Mouse (Mus musculus) right cerebral cortex, postnatal 14 days (tissue): Measurements from ENCODE around the gene Smyd5.
"Not testable (repeated sequence)": the region's sequence is repeated elsewhere in the genome, so short reads cannot be mapped to it uniquely, and the experiment has no call there.

ENCODE experiments used
- DNase-seq: peaks from one replicate; pipeline ENCODE4 v3.0.0; 2022

Smyd5 gene

DNA sequence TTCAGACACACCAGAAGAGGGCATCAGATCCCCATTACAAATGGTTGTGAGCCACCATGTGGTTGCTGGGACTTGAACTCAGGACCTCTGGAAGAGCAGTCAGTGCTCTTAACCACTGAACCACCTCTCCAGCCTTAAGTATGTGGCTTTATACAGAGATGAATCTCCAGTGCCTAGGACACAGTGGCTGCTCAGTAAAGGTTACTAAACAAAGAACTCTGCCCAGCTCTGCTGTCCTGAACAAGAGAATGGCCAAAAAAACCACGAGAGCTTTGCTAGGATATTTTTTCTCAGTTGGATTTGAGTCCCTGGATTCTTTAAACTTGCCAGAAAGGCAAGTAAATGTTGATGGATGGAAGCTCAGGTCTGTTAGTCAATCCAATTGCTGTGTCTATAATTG lies 18.4 kb downstream of the Smyd5 start:
- not testable (repeated sequence) for DNase-seq

DNA sequence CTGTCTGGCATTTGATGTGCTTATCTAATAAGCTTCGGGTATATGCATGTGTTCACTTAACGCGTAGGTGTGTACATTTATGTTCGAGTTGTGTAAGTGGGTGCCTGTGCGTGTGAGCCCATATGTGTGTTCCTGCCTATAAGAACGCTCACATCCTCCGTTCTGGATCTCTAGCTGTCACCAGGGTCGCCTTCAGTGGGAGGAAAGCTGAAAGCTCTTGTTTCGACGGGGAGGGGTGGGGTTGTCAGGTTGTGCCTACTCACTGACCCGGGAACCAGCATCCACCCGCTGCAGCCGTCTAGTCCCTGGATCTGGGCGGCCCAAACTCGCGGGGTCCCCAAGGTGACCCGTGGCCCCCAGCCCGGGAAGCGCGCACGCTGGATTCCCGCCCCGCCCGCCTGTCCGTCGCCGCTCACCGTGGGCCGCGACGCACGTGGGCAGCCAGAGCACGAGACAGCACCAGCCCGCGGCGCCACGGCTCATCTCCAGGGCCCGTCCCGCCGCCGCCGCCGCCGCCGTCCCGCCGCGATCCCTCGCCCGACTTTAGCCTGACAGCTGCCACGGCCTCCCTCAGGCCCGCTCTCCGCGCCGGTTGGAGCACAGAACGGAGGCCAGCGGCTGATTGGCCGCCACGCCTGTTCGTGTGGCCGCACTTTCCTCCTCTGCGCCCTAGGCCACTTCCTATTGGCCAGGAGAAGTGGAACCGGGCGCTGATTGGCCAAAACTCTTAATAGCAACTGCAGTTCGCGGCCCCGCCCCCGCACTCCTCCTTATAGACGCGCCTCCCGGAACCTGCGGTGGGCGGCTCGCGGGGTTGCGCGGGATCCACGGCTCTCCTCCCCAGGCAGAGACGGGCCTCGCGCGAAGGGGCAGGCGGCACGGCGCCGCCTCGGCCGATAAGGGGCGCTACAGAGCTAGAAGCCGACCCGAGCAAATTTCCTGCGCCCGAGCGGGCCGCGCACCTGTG lies 19.2 kb downstream of the Smyd5 start, which contains the start of gene Cct7:
Gene Cct7 (plus strand): TSS at position 818 of the 967 bp plus-strand sequence.
- peak; percentile 100 for DNase-seq

DNA sequence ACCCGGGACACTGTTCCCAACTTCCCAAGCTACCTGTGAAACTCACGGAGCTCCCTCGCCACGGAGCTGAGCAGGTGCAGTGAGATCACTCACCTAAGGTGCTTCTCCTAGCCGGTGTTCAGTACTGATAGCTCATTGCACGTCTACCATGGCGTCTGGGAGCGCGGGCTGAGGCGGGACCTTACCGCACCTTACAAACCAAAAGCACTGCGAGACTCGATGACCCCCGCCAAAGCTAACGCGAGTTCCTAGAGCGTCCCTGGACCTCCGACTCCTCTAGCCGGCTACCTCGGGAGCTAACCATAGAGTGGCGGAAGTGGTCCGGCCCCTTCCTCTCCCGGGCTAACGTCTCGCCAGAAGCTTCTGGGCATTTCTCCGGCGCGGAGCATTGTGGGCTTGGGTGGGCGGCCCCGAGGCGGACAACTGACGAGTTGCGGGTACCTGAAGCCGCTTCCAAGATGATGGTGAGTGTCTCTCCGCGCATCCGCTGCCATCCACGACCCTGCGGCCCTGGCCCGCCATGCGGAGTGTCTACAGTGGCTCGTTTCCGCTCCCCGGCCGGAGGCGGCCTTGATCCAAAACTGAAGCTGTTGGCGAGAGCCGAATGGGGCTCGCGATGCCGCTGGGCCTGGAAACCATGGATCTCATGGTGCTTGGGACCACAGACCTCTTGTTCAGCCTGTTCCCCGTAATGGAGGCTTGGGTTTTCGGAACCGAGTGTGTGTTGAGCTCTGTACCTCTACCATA lies 20.0 kb downstream of the Smyd5 start, which contains the start of gene Pradc1:
Gene Pradc1 (minus strand): TSS at position 307 of the 747 bp plus-strand sequence.
- peak; percentile 98 for DNase-seq

DNA sequence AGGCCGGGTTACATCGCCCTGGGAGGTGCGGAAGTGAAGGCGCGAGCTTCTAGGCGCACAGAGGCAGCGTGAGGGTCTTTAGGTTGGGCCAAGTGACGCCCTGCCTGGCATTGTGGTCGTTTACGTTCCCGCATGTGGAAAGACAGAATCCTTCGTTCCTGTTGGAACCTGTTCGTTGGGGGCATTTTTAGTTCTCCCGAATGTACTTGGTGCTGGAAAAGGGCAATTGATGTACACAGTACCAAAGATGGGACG lies 20.5 kb downstream of the Smyd5 start:
- no peak for DNase-seq

DNA sequence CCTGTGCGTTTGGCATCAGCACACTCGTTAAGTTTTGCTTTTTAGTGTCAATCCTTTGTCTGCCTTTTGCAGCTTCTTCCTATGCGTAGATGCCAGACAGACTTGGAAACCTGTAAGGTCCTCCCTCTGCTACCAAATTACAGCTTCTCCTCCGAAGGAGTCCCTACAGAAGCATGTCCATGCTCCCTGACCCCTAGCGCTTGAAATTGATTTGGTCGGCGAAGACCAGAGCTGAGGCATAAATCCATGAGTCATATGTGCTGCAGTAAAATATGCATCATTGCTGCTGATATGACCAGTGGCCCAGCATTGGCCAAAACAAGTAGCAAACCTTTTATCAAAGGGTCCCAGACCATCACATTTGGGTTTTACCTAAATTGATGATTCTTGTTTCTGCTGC lies 21.0 kb downstream of the Smyd5 start:
- DNase-seq, result no peak

DNA sequence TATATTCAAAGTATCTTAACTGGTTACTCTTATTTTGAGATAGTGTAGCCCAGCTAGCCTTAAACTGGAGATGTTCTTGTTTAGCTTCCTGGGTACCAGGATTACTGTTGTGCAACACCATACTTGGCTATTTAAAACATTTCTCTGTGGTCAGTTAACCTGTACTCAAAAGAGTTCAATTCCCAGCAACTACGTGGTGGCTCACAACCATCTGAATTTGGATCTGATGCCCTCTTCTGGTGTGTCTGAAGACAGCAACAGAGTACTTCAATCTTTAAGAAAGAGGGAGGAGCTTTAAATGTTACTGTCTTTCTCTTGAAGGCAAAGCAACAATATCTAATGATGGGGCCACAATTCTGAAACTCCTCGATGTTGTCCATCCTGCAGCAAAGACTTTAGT lies 27.8 kb downstream of the Smyd5 start:
- DNase-seq, result no peak

DNA sequence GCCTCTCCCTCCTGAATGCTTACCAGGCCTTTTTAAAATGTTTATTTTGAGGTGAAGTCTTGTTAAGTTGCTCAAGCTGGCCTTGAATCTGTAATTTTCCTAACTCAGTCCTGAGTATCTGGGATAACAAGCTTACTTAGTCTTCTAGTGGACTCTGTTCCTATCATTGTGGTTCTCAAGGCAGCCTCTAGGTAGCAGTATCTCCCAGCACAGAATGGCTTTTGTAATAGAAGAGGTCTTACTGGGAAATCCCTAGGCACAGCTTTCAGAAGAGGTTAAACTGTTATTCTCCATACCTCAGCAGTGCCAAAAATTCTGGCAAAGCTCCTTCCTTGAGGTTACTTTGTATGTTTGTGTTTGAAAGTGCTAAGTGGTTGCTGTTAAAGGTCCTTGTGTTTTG lies 33.6 kb downstream of the Smyd5 start:
- no peak for DNase-seq

DNA sequence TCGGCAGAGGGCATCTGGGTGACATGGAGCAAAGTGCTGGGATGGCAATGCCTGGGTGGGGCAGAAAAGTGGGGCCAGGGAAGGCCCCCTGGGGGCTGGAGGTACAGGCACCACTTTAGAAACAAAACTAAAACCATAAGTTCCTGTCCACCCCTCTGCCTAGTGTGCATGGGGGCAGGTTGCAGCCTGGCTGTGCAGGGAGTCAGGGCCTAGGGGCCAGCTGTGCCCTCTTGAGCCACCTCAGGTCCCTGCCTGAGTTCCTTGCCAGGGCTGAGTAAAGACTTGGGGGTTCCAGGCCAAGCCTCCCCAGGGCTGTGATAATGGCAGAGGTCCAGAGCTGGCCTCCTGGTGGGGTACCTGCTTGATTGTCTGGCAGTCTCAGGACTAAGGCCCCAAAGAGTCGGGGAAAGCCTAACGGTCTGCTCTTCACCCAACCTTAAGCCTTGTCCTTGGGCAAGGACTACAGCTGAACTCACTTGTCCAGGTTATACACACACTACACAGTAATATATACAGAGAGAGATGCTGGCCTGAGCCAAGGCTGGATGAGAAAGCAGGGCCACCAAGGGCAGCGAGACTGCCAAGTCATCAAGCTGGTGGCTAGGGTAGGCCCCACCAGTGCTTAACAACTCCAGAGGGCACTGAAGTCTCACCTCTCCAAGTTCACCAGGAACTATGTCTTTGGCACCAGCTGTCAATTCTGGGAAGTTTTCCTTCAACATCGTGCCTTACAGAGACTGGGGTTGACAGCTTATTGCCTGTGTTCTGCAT lies 38.1 kb downstream of the Smyd5 start:
- no peak for DNase-seq

DNA sequence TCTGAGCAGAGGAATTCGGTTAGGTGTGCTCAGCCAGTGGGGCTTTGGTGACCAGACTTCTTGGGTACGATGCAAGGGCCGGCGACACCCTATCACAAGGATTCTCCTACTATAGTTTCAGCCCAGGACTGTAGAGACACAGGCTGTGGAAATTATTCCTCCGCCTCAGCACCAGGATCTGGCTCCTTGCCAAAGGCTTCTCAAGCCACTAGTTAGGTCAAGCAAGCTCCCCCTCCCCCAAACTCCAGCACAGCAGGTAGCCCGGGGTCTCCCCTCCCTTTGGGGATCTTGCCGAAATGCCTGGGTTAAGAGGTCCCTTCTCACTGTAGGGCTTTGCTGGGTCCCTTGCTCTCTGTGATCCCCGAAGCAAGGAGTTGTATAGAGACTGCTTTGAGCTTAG lies 40.2 kb downstream of the Smyd5 start:
- no peak for DNase-seq

DNA sequence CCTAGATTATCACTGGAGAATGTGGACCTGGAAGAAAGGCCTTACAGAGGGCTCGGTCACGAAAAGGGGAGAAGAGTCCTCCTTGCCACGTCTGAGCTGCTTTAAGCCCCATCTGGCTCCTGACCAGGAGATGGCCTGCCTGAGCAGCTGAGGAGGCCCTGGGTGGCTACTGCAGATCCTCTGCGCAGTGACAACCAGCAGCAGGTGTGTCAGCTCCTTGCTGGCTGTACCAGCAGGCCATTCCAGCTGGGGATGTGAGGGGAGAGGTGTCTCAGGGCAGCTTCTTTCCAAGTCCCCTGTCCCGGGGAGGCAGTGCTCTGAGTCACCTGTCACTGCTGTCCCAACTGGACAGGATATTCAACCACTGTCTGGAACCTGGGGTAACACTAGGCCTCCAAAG lies 40.8 kb downstream of the Smyd5 start:
- no peak for DNase-seq

DNA sequence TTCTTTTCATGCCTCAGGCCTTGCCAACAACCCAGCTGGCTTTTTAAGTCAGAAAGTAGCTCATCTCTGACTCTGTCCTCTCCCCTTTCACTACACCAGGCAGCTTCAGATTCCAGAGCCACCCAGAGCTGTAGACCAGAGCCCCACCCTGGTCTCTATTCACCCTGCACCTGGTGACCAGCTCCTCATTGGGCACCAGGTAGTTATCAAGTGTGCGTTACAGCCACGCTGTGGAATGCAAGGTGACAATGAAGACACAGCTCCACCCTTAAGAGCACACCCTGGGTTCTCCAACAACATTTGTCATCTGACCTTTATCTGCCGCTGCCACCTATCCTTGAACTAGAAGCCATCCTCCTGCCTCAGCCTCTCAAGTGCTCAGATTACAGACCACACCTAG lies 43.8 kb downstream of the Smyd5 start:
- DNase-seq, result no peak

DNA sequence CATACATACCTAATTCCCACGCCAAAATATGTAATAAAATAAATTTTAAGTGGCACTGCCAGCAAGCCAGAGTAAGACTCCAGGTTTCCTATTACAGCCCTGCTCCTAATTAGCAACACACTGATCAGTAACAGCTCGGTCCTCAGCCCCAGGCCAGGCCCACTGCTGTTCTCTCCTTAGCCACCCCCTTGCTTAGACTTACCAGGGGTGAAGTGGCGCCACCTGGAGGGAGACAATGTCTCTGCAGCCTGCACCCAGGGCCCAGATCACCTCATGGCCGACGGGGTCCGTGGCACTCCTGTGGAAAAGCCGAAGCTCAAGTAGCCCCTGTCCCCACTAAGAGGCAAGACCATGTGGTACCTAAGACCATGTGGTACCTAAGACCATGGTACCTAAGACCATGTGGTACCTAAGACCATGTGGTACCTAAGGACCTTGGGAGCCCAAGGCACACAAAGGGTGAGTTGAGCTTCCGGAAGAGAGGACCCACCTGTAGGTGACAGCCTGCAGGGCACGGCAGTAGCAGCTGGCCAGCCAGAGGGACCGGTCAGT lies 45.7 kb downstream of the Smyd5 start:
- DNase-seq, result no peak

DNA sequence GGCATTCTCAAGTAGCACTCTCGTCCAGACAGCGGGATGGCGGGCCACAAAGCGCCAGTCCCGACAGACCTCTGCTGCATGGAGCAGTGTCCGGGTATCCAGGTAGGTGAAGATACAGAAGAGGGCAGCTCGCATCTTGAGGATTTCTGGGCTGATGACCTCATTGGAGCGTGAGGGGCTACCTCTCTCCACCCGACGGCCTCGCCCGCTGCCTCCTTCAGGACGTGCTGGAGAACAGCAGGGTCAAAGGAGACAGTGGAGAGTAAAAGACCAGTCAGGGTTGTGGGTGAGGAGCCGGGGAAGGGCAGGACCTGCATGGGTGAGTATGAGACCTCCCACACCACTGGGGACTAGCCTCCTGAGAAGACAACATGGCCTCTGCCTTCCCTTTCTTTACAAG lies 46.6 kb downstream of the Smyd5 start:
- no peak for DNase-seq

DNA sequence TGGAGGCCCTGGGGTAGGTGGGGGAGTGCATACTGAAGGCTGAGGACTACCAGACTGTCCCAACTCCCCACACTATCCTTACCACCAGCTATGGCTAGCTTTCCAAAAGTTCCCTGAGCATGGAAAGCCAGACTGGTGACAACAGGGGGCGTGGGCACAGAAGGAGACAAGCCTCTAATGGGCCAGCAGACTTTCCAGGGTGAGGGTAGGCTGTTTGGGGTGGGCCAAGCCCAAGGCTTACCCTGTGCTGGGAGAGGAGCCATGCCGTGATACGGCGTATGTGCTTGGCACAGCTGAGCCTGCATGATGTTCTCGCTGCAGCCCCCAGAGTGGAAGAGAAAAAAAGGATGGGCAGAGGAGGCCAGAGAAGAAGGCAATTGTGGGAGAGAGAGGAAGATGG lies 48.2 kb downstream of the Smyd5 start:
- no peak for DNase-seq

DNA sequence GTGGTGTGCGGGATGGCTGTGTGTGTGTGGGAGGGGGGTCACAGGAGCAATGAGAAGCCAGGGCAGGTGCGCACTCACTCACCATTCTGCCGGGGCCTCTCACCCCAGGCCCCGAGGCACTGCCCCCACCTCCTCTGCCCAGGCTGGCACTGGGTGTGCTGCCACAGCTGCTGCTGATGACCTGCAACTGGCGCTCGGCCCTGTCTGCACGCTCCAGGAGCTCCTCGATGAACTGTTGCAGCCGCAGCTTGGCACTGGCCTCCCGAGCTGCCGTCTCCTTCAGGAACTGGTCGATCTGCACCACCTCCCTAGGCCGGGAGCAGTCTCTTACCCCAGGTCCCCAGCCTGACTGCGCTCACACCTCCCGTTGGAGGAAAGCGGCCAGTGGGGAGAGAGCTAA lies 48.9 kb downstream of the Smyd5 start:
- DNase-seq, result no peak

DNA sequence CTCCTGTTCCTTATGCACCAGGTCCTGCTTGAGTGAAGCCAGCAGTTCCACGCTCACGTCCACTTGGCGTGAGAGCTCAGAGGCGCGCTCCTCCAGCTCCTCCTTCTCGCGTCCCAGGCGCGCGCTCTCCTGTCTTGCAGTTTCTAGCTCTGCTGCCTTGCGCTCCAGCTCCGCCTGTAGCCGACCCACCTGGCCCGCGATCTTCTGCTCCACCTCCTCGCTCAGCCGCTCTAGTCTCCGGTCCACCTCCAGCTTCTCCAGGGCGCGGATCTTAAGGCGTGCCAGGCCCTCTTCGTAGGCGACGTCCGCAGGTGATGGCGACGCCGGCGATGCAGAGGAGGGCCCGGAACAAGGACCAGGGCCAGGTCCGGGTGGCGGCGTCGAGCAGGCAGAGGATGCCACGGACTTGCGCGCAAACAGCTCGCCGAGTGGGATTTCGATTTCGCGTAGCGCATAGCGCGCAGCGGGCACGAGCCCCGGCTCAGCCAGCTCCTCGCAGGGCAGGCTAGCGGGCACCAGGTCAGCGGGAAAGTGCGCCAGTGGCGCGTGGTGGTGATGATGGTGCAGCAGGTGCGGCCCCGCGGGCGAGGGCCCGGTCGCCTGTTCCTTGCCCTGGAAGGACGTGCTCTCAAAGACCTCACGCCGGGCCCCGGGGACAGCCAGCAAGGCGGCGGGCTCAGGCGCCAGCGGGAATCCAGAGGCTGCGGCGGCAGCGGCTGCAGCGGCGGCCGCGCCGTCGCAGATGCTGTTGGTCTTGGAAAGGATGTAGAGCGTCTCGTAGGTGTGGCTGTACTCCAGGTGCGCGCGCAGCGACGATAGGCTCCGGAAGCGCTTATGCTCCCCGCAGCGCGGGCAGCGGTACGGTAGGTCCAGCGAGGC lies 52.3 kb downstream of the Smyd5 start:
- no peak for DNase-seq

DNA sequence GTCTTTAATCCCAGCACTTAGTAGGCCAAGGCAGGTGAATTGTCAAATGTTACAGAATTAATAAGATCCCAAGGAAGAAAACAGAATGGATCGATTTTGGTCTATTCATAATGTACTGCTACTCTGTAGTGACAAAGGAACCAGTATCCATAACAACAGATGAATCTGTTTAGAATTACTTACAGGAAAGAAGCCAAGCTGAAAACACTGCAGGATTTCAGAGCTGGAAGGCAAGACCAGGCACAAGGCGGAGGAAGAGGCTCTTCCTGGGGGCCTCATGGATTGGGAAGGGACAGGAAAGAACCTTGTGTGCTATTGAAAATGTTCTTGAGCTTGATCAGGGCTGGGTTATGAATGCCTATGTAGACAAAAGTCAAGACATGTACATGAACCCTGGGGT lies 53.9 kb downstream of the Smyd5 start:
- DNase-seq, result no peak

DNA sequence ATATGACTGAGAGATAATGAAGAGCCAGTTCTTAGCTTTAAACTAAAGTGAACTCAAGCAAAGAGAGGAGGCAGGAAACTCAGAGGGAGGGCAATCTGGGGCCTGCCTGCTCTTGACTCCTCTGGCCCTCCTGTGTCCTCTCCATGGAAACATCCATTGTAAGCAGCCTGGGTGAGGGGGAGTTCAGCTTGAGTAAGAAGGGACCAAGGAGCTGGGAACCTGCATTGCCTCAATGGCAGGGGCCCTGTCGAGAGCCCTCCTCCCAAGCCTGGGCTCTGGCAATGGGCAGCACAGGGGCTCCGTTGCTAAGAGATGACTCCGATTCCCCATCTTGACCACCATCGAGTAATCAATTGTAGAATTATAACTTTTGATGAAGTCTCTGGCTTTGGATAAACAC lies 56.7 kb downstream of the Smyd5 start:
- no peak for DNase-seq

DNA sequence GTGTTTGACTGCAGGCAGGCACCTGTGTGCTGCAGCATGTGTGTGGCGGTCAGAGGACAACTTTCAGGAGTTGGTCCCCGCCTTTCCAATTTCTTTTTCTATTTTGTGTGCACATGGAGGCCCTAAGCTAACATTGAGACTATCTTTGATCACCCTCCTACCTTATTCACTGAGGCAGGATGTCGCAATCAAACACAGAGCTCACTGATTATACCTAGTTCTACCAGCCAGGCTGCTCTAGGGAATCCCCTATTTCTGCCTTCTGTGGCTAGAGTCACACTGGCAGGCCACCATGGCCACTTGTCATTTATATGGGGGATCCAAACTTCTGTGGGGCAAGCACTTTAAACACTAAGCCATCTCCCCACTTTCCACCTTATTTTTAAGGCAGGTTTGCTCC lies 57.9 kb downstream of the Smyd5 start:
- DNase-seq, result no peak

DNA sequence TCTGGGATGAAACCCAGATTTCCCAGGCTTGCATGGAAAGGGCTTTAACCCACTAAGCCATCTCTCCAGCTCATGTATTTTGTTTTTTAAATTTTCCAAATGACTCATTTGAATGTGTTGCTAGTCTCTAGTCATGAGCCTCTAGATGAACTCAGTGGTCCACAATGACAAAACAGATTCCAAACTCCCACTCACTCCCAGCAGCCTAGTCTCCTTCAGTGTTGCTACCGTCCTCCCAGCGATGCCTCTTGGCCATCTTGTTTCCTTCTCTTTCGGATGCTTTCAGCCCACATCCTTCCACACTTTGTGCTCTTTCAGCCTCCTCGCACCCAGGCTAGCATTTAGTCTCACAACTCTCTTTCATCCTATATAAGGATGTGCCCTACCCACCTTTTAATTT lies 58.5 kb downstream of the Smyd5 start:
- DNase-seq, result no peak

DNA sequence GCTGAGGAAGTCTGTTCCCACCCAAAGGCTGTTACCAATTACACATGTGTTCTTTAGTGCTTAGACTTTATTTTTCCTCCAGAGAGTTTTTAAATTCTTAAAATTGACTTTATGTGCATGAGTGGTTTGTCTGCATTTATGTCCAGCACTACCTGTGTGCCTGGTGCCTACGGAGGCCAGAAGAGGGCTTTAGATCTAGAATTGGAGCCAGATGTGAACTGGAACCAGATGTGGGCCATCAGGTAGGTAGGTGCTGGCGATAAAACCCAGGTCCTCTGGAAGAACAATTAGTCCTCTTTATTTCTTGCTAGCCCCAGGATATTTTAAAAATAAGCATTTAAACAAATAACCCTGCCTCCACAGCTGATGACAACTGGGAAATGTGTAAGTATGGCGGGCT lies 59.8 kb downstream of the Smyd5 start:
- DNase-seq, result no peak
